9 mouse cellular contexts compared by ENCODE assay signal in genomic region chr3:26331177-26332061, GRCm38 (mm10). TPM values are rescaled to one million over a fixed set of nuclear protein-coding genes. Genes with fewer than 3 reads are reported as not detected.
DNase-seq lines count a peak whose midpoint lies in the region; ATAC-seq and TF ChIP-seq lines count a peak whose summit lies in the region.
"Had no signal": no experiment of that assay in that cellular context is flagged by ENCODE, and none has a peak within 500 bp of the region (broad histone marks: within the 10 kb centered on the region; RNA-seq: fewer than 3 reads in every experiment).

No protein-coding gene starts in this region.

- H3K9ac ChIP-seq in hindbrain, embryonic 15.5 days = peak overlapping the region; percentile 53
- H3K9ac ChIP-seq in limb, embryonic 13.5 days = peak overlapping the region; percentile 68

- peaks cover 10% of the 10 kb centered on the region; the same call in 1 of the 2 replicates for H3K4me1 ChIP-seq in E14TG2a.4 (replicated peaks; ENCODE audit: low read depth, low read length)
- H3K4me1 ChIP-seq in hindbrain, embryonic 15.5 days (replicated peaks) = peaks cover 14% of the 10 kb centered on the region
- H3K4me1 ChIP-seq in limb, embryonic 13.5 days = peaks cover 12% of the 10 kb centered on the region

- peak overlapping the region; percentile 90 for H3K27ac ChIP-seq in hindbrain, embryonic 15.5 days (replicated peaks)
- no peak overlapping the region for H3K27ac ChIP-seq in limb, embryonic 13.5 days

- no peak for TF ChIP-seq CTCF in E14TG2a.4 (conservative IDR thresholded peaks at IDR 0.05; ENCODE audit: low read length)

- no peaks in the 10 kb centered on the region for H3K9me3 ChIP-seq in E14TG2a.4 (ENCODE audit: low read length)
- no peaks in the 10 kb centered on the region for H3K9me3 ChIP-seq in hindbrain, embryonic 15.5 days
- H3K9me3 ChIP-seq in limb, embryonic 13.5 days = no peaks in the 10 kb centered on the region

- peak overlapping the region; percentile 81 for H3K4me2 ChIP-seq in hindbrain, embryonic 15.5 days
- H3K4me2 ChIP-seq in limb, embryonic 13.5 days (replicated peaks) = peak overlapping the region; percentile 96

- under 1% methylated on average over 60 of the region's 60 CpGs for WGBS in hindbrain, embryonic 15.5 days
- WGBS in limb, embryonic 13.5 days = under 1% methylated on average over 60 of the region's 60 CpGs

- H3K4me3 ChIP-seq in E14TG2a.4 (replicated peaks; ENCODE audit: low read length) = peak overlapping the region; percentile 79
- peak overlapping the region; percentile 81 for H3K4me3 ChIP-seq in hindbrain, embryonic 15.5 days
- peak overlapping the region; percentile 59 for H3K4me3 ChIP-seq in limb, embryonic 13.5 days

- DNase-seq in adrenal gland, postnatal 25 days = peak; percentile 9
- DNase-seq in adrenal gland, adult 18-20 months (ENCODE audit: low spot score in 2 of 2) = no peak
- DNase-seq in embryo, embryonic 11.5 days (ENCODE audit: low read depth, low spot score) = peak; percentile 24
- DNase-seq in retina, postnatal 7 days (ENCODE audit: low read depth, low spot score) = peak; percentile 38

- H3K27me3 ChIP-seq in E14TG2a.4 (ENCODE audit: insufficient read depth, low read length) = peaks cover 61% of the 10 kb centered on the region
- H3K27me3 ChIP-seq in hindbrain, embryonic 15.5 days = no peaks in the 10 kb centered on the region
- H3K27me3 ChIP-seq in limb, embryonic 13.5 days = peaks cover 64% of the 10 kb centered on the region

- peak; percentile 88 for ATAC-seq in hindbrain, embryonic 15.5 days (ENCODE audit: low FRiP score, low read depth)
- peak; percentile 64; the same call in 1 of the 2 replicates for ATAC-seq in limb, embryonic 13.5 days (ENCODE audit: low FRiP score, low read depth)
- ATAC-seq in CD4-positive, CD25-positive, alpha-beta regulatory T cell, adult 4 months = no peak

- no peaks in the 10 kb centered on the region for H3K36me3 ChIP-seq in E14TG2a.4 (ENCODE audit: insufficient read depth, low read length)
- H3K36me3 ChIP-seq in hindbrain, embryonic 15.5 days = no peaks in the 10 kb centered on the region
- no peaks in the 10 kb centered on the region for H3K36me3 ChIP-seq in limb, embryonic 13.5 days

RNA-seq across cellular contexts. Expression of gene Nlgn1, which starts 0.8 kb away (rescaled TPM):
- total RNA-seq in adrenal gland, postnatal 25 days (2021) = 0.43 and 0.64 TPM in 2 replicates
- under 1 TPM; 0.51 to 0.53 TPM for total RNA-seq in adrenal gland, adult 18-20 months (2021)
- polyA plus RNA-seq in hindbrain, embryonic 15.5 days (2015; fragmentation: Nextera tagmentation; extraction: Ambion mirVana) = 22.7 and 24.7 TPM in 2 replicates
- 2.5 and 3.4 TPM in 2 replicates for polyA plus RNA-seq in limb, embryonic 13.5 days (2015; fragmentation: Nextera tagmentation; extraction: Ambion mirVana)
- under 1 TPM in 1 of 2 experiments, not detected in 1; 0.06 TPM for polyA plus RNA-seq in CD4-positive, CD25-positive, alpha-beta regulatory T cell, adult 4 months (2017; shearing (Covaris generic))
- polyA plus RNA-seq: C2C12 had no signal

Comparison
In these comparisons a context has a peak if more than half of its experiments do, and no peak if none do; other contexts are left out.
1. DNase-seq: peak in adrenal gland, postnatal 25 days (single experiment), embryo, embryonic 11.5 days (single experiment) and retina, postnatal 7 days (single experiment); none in adrenal gland, adult 18-20 months (0 of 2).
2. Peak in every context shown above with its lines, with median percentiles within 50 percentile points of each other: H3K4me3 ChIP-seq.